Mouse (Mus musculus) midbrain, embryonic 14.5 days (tissue): Measurements from ENCODE around the gene Ccdc105. TPM values are rescaled to one million over a fixed set of nuclear protein-coding genes. Genes with fewer than 3 reads are reported as not detected.
A peak's percentile ranks its signal among the peaks of the same experiment; 100 is the strongest.

Source experiments
- ATAC-seq: fragments of 200-750 bp; cut with Nextera tagmentation; 2 replicates; pipeline ENCODE4 v1.8.0; 2017; ENCODE audit warnings: moderate number of reproducible peaks, moderate library complexity; ENCODE audit not compliant: low FRiP score, low TSS enrichment
- DNase-seq: peaks from one replicate; pipeline ENCODE4 v3.0.0-alpha.2; 2015
- H3K27ac ChIP-seq: fragments of 300-500 bp; sonication (generic); replicated peaks from 2 replicates; pipeline ENCODE4 v1.5.1; 2014; ENCODE audit warnings: mild to moderate bottlenecking, low read depth, low read length, moderate library complexity
- H3K27me3 ChIP-seq: fragments of 300-500 bp; sonication (generic); 2 replicates; pipeline ENCODE4 v1.6.1; 2014; ENCODE audit warnings: low read length, control low read depth, mixed read lengths; ENCODE audit not compliant: control insufficient read depth, insufficient read depth
- H3K36me3 ChIP-seq: fragments of 300-500 bp; sonication (generic); 2 replicates; pipeline ENCODE4 v1.6.1; 2014; ENCODE audit warnings: low read length, control low read depth; ENCODE audit not compliant: control insufficient read depth, insufficient read depth
- H3K4me1 ChIP-seq: fragments of 300-500 bp; sonication (generic); 2 replicates; pipeline ENCODE4 v1.6.1; 2014; ENCODE audit warnings: mild to moderate bottlenecking, antibody characterized with exemption, low read length, control low read depth; ENCODE audit not compliant: control insufficient read depth, insufficient read depth
- H3K4me2 ChIP-seq: fragments of 300-500 bp; sonication (generic); 2 replicates; pipeline ENCODE4 v1.6.1; 2014; ENCODE audit warnings: mild to moderate bottlenecking, low read length, moderate library complexity
- H3K4me3 ChIP-seq: fragments of 300-500 bp; sonication (generic); replicated peaks from 2 replicates; pipeline ENCODE4 v1.5.1; 2014; ENCODE audit warnings: low read depth, low read length
- H3K9ac ChIP-seq: fragments of 300-500 bp; sonication (generic); replicated peaks from 2 replicates; pipeline ENCODE4 v1.6.1; 2014; ENCODE audit warnings: mild to moderate bottlenecking, low read length, moderate library complexity
- H3K9me3 ChIP-seq: fragments of 300-500 bp; sonication (generic); 2 replicates; pipeline ENCODE4 v1.6.1; 2016; ENCODE audit warnings: low read length, control low read depth, mixed read lengths; ENCODE audit not compliant: control insufficient read depth
- WGBS: fragments of 180-500 bp; shearing (Covaris S2); extraction: QIAGEN DNeasy Blood & Tissue Kit; methylation state at CpG from one replicate; pipeline ENCODE4 v1.1.7; 2014; 5-methylcytosine and 5-hydroxymethylcytosine counted together
- polyA plus RNA-seq: library from polyadenylated mRNA; unstranded; fragments of >200 nt; fragmentation: Nextera tagmentation; extraction: Ambion mirVana; gene quantifications from 2 replicates; pipeline ENCODE4 v1.2.1, GENCODE M21; 2014

Gene Ccdc105
- polyA plus RNA-seq: 0.34 and 0.43 TPM in 2 replicates

GRCm38 (mm10) chr10:78752452-78753191, at the start of gene Ccdc105:
Ccdc105 (minus strand) TSS chr10:78753065.
- no peaks in the 10 kb centered on the region for H3K9me3 ChIP-seq
- peak within 1 kb of the TSS; percentile 84 for H3K9ac ChIP-seq
- DNase-seq (peak; percentile 96), ATAC-seq (peak; percentile 93)
- WGBS: under 1% methylated on average over 58 of the region's 61 CpGs
- H3K4me1 ChIP-seq: peaks cover 12% of the 10 kb centered on the region; the same call in 1 of the 2 replicates
- peak within 1 kb of the TSS; percentile 85 for H3K4me2 ChIP-seq
- peak within 1 kb of the TSS; percentile 92 for H3K27ac ChIP-seq
- H3K36me3 ChIP-seq: no peaks in the 10 kb centered on the region
- H3K4me3 ChIP-seq: peak within 1 kb of the TSS; percentile 54
- H3K27me3 ChIP-seq: no peaks in the 10 kb centered on the region

GRCm38 (mm10) chr10:78801449-78801848, 48.6 kb upstream of the Ccdc105 start:
- Histone ChIP-seq H3K9ac (no peak overlapping the region), H3K36me3 (no peaks in the 10 kb centered on the region), H3K27ac (no peak overlapping the region), H3K4me1 (no peaks in the 10 kb centered on the region), H3K9me3 (no peaks in the 10 kb centered on the region), H3K27me3 (no peaks in the 10 kb centered on the region), H3K4me3 (no peak overlapping the region), H3K4me2 (no peak overlapping the region)
- DNase-seq: no peak
- WGBS: 83% methylated on average over 2 of the region's 2 CpGs
- no peak for ATAC-seq

- 30% methylated on average over 1 of the region's 1 CpGs for WGBS
Observed at GRCm38 (mm10) chr10:78790561-78790960, 37.7 kb upstream of the Ccdc105 start.

GRCm38 (mm10) chr10:78787566-78788087, 34.8 kb upstream of the Ccdc105 start:
- Histone ChIP-seq H3K4me1 (peaks cover 7% of the 10 kb centered on the region; the same call in 1 of the 2 replicates), H3K4me2 (peak overlapping the region; percentile 61), H3K27me3 (no peaks in the 10 kb centered on the region), H3K9me3 (no peaks in the 10 kb centered on the region), H3K36me3 (no peaks in the 10 kb centered on the region), H3K4me3 (peak overlapping the region; percentile 46), H3K27ac (peak overlapping the region; percentile 80), H3K9ac (peak overlapping the region; percentile 64)
- 4% methylated on average over 22 of the region's 22 CpGs for WGBS
- ATAC-seq (peak; percentile 92), DNase-seq (peak; percentile 91)

More at GRCm38 (mm10) chr10:78790561-78790960, 37.7 kb upstream of the Ccdc105 start:
- no peak overlapping the region for H3K4me2 ChIP-seq
- ATAC-seq (no peak), DNase-seq (no peak)
- H3K9me3 ChIP-seq: no peaks in the 10 kb centered on the region
- peaks cover 7% of the 10 kb centered on the region; the same call in 1 of the 2 replicates for H3K4me1 ChIP-seq
- no peak overlapping the region for H3K27ac ChIP-seq
- no peak overlapping the region for H3K4me3 ChIP-seq
- no peaks in the 10 kb centered on the region for H3K36me3 ChIP-seq
- H3K9ac ChIP-seq: no peak overlapping the region
- no peaks in the 10 kb centered on the region for H3K27me3 ChIP-seq

DNA sequence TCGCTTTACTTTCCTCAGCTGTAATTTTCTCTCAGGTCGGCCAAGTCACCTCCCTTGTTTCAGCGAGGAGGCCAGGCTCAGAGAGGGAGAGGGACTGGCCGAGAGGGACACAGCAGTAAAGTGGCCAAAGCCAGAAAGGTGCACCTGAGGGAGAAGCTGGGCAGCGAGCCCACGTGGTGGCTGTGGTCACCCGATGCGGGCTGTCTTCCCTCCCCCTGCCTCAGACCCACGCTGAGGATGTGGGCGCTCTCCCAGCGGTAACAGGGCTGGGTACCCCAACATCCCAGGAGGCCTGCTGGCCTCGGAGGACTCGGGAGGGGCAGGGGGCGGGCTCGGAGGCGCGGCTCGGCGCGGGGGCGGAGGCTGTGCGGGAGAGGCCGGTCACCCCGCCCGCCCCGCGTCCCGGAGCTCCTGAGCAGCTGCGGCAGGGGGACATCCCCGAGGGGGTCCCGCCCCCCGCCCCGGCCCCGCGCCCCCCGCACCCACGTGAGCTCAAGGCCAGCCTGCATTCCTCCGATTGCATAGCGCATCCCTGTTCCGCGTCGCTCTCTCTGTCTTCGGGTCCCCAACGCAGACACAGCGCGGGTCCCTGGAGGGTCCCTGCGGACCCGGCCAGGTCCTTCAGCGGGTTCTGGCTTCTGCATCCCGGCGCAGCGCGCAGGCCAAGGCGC, 27.3 kb upstream of the Ccdc105 start, which contains the start of gene Slc1a6:
TSS of gene Slc1a6 (plus strand) at position 516 of the 671 bp plus-strand sequence.
- 1% methylated on average over 51 of the region's 54 CpGs for WGBS
- H3K4me3 ChIP-seq: peak within 1 kb of the TSS; percentile 63
- DNase-seq: peak; percentile 58
- H3K9me3 ChIP-seq: no peaks in the 10 kb centered on the region
- H3K4me1 ChIP-seq: peaks cover 13% of the 10 kb centered on the region
- H3K27me3 ChIP-seq: no peaks in the 10 kb centered on the region
- peak within 1 kb of the TSS; percentile 99 for H3K4me2 ChIP-seq
- no peaks in the 10 kb centered on the region for H3K36me3 ChIP-seq
- H3K27ac ChIP-seq: peak within 1 kb of the TSS; percentile 37; the same call in 1 of the 2 replicates
- peak; percentile 68 for ATAC-seq
- peak within 1 kb of the TSS; percentile 77 for H3K9ac ChIP-seq

DNA sequence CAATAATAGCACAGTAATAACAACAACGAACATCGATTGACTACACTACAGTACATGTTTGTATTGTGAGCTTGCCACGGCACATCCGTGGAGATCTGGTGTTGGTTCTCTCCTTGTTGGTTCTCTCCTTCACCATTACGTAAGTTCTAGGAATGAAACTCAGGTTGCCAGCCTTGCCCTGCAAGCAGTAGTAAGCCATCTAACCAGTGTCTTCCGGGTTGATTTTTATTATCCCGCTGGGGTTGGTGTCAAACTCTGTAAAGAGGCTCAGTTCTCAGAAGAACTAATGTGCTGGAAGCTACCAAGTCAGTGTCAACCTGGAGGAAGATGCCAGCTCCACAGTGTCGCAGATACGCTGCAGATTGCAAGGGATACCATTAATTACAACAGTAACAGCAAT, 26.7 kb upstream of the Ccdc105 start:
- H3K36me3 ChIP-seq: no peaks in the 10 kb centered on the region
- no peaks in the 10 kb centered on the region for H3K9me3 ChIP-seq
- H3K27ac ChIP-seq: no peak overlapping the region
- peak overlapping the region; percentile 77 for H3K9ac ChIP-seq
- H3K4me2 ChIP-seq: peak overlapping the region; percentile 99
- no peaks in the 10 kb centered on the region for H3K27me3 ChIP-seq
- DNase-seq (no peak), ATAC-seq (no peak)
- WGBS: 67% methylated on average over 9 of the region's 9 CpGs
- H3K4me3 ChIP-seq: peak overlapping the region; percentile 63
- H3K4me1 ChIP-seq: peaks cover 13% of the 10 kb centered on the region

GRCm38 (mm10) chr10:78775830-78776229, 23.0 kb upstream of the Ccdc105 start:
- H3K27me3 ChIP-seq: no peaks in the 10 kb centered on the region
- no peak overlapping the region for H3K4me2 ChIP-seq
- WGBS: 41% methylated on average over 4 of the region's 4 CpGs
- no peak overlapping the region for H3K9ac ChIP-seq
- peaks cover 11% of the 10 kb centered on the region for H3K4me1 ChIP-seq
- no peaks in the 10 kb centered on the region for H3K36me3 ChIP-seq
- no peak overlapping the region for H3K27ac ChIP-seq
- no peaks in the 10 kb centered on the region for H3K9me3 ChIP-seq
- peak; percentile 62 for DNase-seq
- H3K4me3 ChIP-seq: no peak overlapping the region
- ATAC-seq: peak; percentile 68; the same call in 1 of the 2 replicates

DNA sequence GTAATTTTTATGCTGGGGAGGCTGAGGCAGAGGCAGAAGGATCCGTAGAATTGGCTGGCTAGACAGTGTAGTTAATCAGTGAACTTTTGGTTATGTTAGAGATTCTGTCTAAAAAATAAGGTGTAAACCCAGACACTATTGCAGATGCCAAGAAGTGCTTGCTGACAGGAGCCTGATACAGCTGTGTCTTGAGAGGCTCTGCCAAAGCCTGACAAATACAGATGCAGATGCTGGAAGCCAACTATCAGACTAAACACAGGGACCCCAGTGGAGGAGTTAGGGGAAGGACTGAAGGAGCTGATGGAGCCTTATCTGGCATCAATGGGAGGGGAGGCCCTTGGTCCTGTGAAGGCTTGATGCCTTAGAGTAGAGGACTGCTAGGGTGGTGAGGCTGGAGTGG, 12.7 kb upstream of the Ccdc105 start:
- Histone ChIP-seq H3K27ac (no peak overlapping the region), H3K4me1 (no peaks in the 10 kb centered on the region), H3K27me3 (no peaks in the 10 kb centered on the region), H3K9ac (no peak overlapping the region), H3K36me3 (no peaks in the 10 kb centered on the region), H3K9me3 (peaks cover 6% of the 10 kb centered on the region; the same call in 1 of the 2 replicates), H3K4me3 (no peak overlapping the region), H3K4me2 (no peak overlapping the region)
- ATAC-seq (no peak), DNase-seq (no peak)
- 77% methylated on average over 1 of the region's 1 CpGs for WGBS
